Mouse (Mus musculus): Measurements from ENCODE around the gene Olfr524.

DNA sequence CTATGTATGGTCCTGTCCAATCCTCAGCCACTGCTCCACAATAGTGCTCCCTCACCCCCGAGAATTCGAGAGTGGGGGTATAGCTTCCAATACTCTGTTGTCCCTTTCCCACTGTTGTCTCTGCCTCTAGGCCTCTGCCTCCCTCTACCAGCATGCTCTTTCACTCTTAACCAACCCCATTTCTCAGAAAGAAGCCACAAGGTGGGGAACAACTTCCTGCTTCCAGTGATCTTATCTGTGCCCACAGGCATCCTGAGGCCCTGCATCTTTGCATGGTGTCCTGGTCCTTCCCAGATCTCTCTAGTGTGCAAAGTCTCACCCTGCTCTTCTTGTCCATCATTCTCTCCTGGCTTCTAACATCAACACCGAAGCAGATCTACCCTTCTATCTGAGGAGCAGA, 1.1 kb upstream of the Olfr524 start:
- no peak for TF ChIP-seq CTCF (IDR thresholded peaks at IDR 0.05; ENCODE audit: control insufficient read depth, insufficient read depth, insufficient replicate concordance, low read depth, low read length)
- TF ChIP-seq POLR2A (IDR thresholded peaks at IDR 0.05; ENCODE audit: control insufficient read depth, low read depth, low read length): no peak

All from testis, adult 2 months (tissue).